Mouse (Mus musculus): ENCODE data around the gene Sco1. TPM values are rescaled to one million over a fixed set of nuclear protein-coding genes. Genes with fewer than 3 reads are reported as not detected.
"Not testable (repeated sequence)": the region's sequence is repeated elsewhere in the genome, so short reads cannot be mapped to it uniquely, and the experiment has no call there.

The Sco1 gene
- polyA plus RNA-seq, 1 experiment, result not detected

DNA sequence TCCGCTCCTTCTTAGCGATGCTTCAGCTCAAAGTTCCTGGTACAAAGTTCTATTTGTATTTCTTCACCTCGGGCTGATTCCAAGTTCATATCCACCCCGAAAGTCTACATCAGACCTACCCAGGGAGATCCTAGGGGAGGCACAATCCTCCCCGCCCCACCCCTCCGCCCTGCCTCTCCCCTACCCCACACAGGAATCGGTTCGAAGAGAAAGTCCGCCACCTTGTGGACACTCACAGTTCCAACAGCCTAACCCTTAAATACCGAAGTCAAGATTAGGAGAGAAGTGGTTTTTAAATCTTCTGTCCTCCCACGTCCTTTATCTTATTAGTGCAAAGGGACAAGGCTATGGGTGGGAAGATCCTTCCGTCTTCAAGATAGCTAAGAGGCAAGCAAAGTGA is 31.5 kb upstream of the Sco1 start:
- no peak overlapping the region for H3K4me3 ChIP-seq (ENCODE audit: insufficient read depth, low read depth, low read length)
- no peak overlapping the region for H3K27ac ChIP-seq (ENCODE audit: insufficient read depth, low read depth, low read length)
- peaks cover 13% of the 10 kb centered on the region for H3K4me1 ChIP-seq (ENCODE audit: control insufficient read depth, insufficient read depth, low read length)
- 3% methylated on average over 12 of the region's 12 CpGs for WGBS
- TF ChIP-seq POLR2A (IDR thresholded peaks at IDR 0.05; ENCODE audit: insufficient read depth, low read depth, low read length) (no peak), CTCF (IDR thresholded peaks at IDR 0.05; ENCODE audit: insufficient read depth, low read depth, low read length) (no peak)

DNA sequence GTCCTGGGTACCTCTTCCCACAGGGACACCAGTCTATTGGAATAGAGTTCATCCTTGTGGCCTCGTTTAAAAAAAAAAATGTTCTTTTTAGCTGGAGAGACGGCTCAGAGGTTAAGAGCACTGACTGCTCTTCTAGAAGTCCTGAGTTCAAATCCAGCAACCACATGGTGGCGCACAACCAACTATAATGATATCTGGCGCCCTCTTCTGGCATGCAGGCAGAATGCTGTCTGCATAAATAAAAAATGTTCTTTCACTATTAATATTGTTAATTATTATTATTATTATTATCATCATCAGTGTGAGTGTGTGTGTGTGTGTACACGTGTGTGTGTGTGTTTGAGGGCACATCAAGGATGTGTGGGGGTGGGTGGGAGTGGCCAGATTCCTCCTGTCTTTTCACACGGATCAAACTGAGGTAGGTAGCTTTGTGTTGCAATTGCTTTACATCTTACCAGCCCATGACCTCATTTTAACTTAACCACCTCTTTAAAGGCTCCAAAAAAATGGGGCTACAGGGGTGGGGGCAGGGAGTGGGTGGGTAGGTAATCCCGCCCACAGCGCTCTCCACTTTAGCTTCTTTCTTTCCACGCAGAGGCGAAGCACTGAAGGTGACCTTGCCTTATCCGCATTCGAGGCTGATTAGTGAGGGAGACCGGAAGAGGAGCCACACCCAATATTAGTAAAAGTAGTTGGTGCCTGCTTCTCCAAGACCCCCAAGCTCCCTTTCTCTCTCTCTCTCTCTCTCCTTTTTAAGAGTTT is 29.9 kb upstream of the Sco1 start:
- peaks cover 13% of the 10 kb centered on the region for H3K4me1 ChIP-seq (ENCODE audit: control insufficient read depth, insufficient read depth, low read length)
- TF ChIP-seq POLR2A (IDR thresholded peaks at IDR 0.05; ENCODE audit: insufficient read depth, low read depth, low read length), result no peak
- no peak for TF ChIP-seq CTCF (IDR thresholded peaks at IDR 0.05; ENCODE audit: insufficient read depth, low read depth, low read length)
- H3K27ac ChIP-seq (ENCODE audit: insufficient read depth, low read depth, low read length), result no peak overlapping the region
- WGBS, result 89% methylated on average over 13 of the region's 13 CpGs
- no peak overlapping the region for H3K4me3 ChIP-seq (ENCODE audit: insufficient read depth, low read depth, low read length)

GRCm38 (mm10) chr11:67023191-67023590 is 29.3 kb upstream of the Sco1 start:
- H3K4me3 ChIP-seq (ENCODE audit: insufficient read depth, low read depth, low read length); H3K27ac ChIP-seq (ENCODE audit: insufficient read depth, low read depth, low read length); H3K4me1 ChIP-seq (ENCODE audit: control insufficient read depth, insufficient read depth, low read length): not testable (repeated sequence)
- WGBS, result 55% methylated on average over 1 of the region's 1 CpGs

DNA sequence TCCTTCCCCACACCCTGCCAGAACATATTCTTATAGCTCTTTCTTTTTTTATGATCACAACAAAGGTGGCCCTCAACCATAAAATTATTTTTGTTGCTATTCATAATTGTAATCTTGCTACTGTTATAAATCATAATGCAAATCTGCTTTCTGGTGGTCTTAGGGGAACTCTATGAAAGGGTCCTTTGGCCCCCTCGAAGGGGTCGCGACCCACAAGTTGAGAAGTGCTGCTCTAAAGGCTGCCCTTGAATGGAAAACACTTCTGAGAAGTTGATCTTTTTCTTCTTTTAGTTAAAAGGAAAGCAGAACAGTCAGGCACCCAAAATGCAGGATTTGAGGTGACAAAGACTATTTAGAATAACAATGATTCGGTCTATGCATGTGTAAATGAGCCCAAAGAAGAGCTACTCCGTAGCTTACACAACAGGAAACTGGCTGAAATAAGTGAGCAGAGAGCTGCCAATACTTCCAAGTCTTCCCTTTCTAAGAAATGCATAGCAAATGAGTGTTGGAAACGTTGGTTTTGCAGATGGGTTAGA is 28.6 kb upstream of the Sco1 start:
- TF ChIP-seq POLR2A (IDR thresholded peaks at IDR 0.05; ENCODE audit: insufficient read depth, low read depth, low read length) (no peak), CTCF (IDR thresholded peaks at IDR 0.05; ENCODE audit: insufficient read depth, low read depth, low read length) (no peak)
- no peak overlapping the region for H3K27ac ChIP-seq (ENCODE audit: insufficient read depth, low read depth, low read length)
- H3K4me1 ChIP-seq (ENCODE audit: control insufficient read depth, insufficient read depth, low read length), result peaks cover 6% of the 10 kb centered on the region; the same call in 1 of the 2 replicates
- H3K4me3 ChIP-seq (ENCODE audit: insufficient read depth, low read depth, low read length), result no peak overlapping the region
- 21% methylated on average over 6 of the region's 6 CpGs for WGBS

GRCm38 (mm10) chr11:67024867-67025477 is 27.5 kb upstream of the Sco1 start, which contains the start of gene Tmem220:
Gene Tmem220, plus strand, starts transcription at chr11:67025154.
- Histone ChIP-seq H3K4me1 (ENCODE audit: control insufficient read depth, insufficient read depth, low read length) (peaks cover 6% of the 10 kb centered on the region; the same call in 1 of the 2 replicates), H3K27ac (ENCODE audit: insufficient read depth, low read depth, low read length) (no peak within 1 kb of the TSS), H3K4me3 (ENCODE audit: insufficient read depth, low read depth, low read length) (peak within 1 kb of the TSS; percentile 43)
- WGBS, result 8% methylated on average over 35 of the region's 35 CpGs
- no peak for TF ChIP-seq CTCF (IDR thresholded peaks at IDR 0.05; ENCODE audit: insufficient read depth, low read depth, low read length)
- TF ChIP-seq POLR2A (IDR thresholded peaks at IDR 0.05; ENCODE audit: insufficient read depth, low read depth, low read length), result no peak

DNA sequence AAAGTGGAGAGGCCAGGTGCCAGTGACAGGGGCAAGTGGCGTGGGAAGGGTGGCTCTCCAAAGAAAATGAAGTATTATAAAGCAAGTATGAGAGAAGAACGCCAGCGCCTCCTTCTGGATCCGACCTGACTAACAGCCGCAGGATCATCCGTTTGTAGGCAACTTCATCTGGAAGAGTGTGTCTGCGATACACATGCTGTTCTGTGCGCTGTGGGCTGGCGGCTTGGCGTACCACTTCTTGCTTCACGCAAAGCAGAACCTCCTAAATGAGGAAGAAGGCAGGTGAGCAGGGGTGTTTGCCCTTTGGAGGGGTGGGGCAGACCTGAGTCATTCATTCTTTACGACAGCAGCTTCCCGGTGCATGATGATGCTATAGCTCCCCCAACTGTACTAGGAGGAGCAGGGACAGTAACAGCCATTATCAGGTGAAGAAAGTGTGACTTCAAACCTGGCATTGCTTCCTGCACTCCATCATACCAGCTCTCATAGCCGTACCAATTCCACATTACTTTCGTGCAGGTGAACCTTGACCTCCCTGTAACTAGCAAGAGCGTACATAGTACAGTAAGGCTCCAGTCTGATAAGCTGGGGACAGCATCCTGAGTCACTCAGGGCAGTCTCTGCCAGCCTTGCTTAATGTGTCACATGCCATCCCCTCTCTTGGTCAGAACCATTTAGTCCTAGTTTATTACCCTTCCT is 21.4 kb upstream of the Sco1 start:
- Histone ChIP-seq H3K27ac (ENCODE audit: insufficient read depth, low read depth, low read length) (no peak overlapping the region), H3K4me3 (ENCODE audit: insufficient read depth, low read depth, low read length) (no peak overlapping the region), H3K4me1 (ENCODE audit: control insufficient read depth, insufficient read depth, low read length) (no peaks in the 10 kb centered on the region)
- no peak for TF ChIP-seq CTCF (IDR thresholded peaks at IDR 0.05; ENCODE audit: insufficient read depth, low read depth, low read length)
- WGBS, result 59% methylated on average over 16 of the region's 16 CpGs

- 77% methylated on average over 2 of the region's 2 CpGs for WGBS
- H3K4me3 ChIP-seq (ENCODE audit: insufficient read depth, low read depth, low read length), result no peak overlapping the region
- TF ChIP-seq CTCF (IDR thresholded peaks at IDR 0.05; ENCODE audit: insufficient read depth, low read depth, low read length), result no peak
- TF ChIP-seq POLR2A (IDR thresholded peaks at IDR 0.05; ENCODE audit: insufficient read depth, low read depth, low read length), result no peak
- H3K4me1 ChIP-seq (ENCODE audit: control insufficient read depth, insufficient read depth, low read length), result no peaks in the 10 kb centered on the region
- H3K27ac ChIP-seq (ENCODE audit: insufficient read depth, low read depth, low read length), result no peak overlapping the region
Measured at GRCm38 (mm10) chr11:67031603-67031915, 20.9 kb upstream of the Sco1 start.

DNA sequence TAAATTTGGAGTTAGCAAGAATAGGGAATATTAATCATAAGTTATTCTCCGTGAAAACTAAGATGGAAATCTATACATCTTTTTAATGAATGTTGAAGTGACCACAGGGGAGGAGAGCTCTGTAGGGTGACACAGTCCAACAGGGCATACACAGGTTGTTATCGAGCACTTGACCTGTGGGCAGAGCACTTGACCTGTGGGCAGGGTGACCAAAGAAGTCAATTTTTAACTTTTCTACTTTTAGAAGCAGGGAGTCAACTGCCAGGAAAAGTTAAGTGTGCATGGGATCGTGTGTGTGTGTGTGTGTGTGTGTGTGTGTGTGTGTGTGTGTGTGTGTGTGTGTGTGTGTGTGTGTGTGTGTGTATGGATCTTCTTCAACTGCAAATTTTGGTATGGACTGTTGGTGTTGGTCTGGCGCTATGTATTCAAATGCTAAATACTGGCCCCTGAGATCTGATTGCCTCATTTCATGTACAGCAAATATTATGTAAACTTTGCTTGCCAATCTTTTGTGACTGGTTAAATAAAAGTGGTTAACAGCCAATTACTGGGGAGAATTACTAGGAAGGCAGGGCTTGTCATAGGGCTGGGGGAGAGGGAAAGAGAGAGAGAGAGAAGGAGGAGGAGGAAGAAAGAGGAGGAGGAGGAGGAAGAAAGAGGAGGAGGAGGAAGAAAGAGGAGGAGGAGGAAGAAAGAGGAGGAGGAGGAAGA is 17.5 kb upstream of the Sco1 start:
- no peak for TF ChIP-seq POLR2A (IDR thresholded peaks at IDR 0.05; ENCODE audit: insufficient read depth, low read depth, low read length)
- no peak for TF ChIP-seq CTCF (IDR thresholded peaks at IDR 0.05; ENCODE audit: insufficient read depth, low read depth, low read length)
- no peak overlapping the region for H3K27ac ChIP-seq (ENCODE audit: insufficient read depth, low read depth, low read length)
- H3K4me1 ChIP-seq (ENCODE audit: control insufficient read depth, insufficient read depth, low read length), result no peaks in the 10 kb centered on the region
- H3K4me3 ChIP-seq (ENCODE audit: insufficient read depth, low read depth, low read length), result no peak overlapping the region
- WGBS, result 79% methylated on average over 4 of the region's 4 CpGs
